Mouse (Mus musculus): ENCODE measurements around the gene Dapk2. TPM values are rescaled to one million over a fixed set of nuclear protein-coding genes. Genes with fewer than 3 reads are reported as not detected.

Gene Dapk2
- polyA plus RNA-seq, 1 experiment from 2014 or later: 8.1 TPM

GRCm38 (mm10) chr9:66186426-66186825 lies 28.4 kb downstream of the Dapk2 start:
- H3K4me1 ChIP-seq (replicated peaks): peaks cover 23% of the 10 kb centered on the region
- H3K27ac ChIP-seq (ENCODE audit: poor library complexity, severe bottlenecking): no peak overlapping the region
- no peaks in the 10 kb centered on the region for H3K36me3 ChIP-seq
- ATAC-seq (ENCODE audit: insufficient number of reproducible peaks, low FRiP score): no peak
- H3K9ac ChIP-seq: no peak overlapping the region
- H3K4me3 ChIP-seq: no peak overlapping the region
- no peaks in the 10 kb centered on the region for H3K27me3 ChIP-seq (replicated peaks)
- no peaks in the 10 kb centered on the region for H3K9me3 ChIP-seq (replicated peaks)
- H3K4me2 ChIP-seq: no peak overlapping the region
- 48% methylated on average over 6 of the region's 6 CpGs for WGBS

GRCm38 (mm10) chr9:66189026-66189425 lies 31.0 kb downstream of the Dapk2 start:
- H3K4me1 ChIP-seq (replicated peaks): peaks cover 10% of the 10 kb centered on the region; the same call in 1 of the 2 replicates
- H3K36me3 ChIP-seq: no peaks in the 10 kb centered on the region
- no peak overlapping the region for H3K9ac ChIP-seq
- H3K27ac ChIP-seq (ENCODE audit: poor library complexity, severe bottlenecking): no peak overlapping the region
- no peak for ATAC-seq (ENCODE audit: insufficient number of reproducible peaks, low FRiP score)
- no peaks in the 10 kb centered on the region for H3K27me3 ChIP-seq (replicated peaks)
- no peak overlapping the region for H3K4me3 ChIP-seq
- 58% methylated on average over 1 of the region's 1 CpGs for WGBS
- no peak overlapping the region for H3K4me2 ChIP-seq
- no peaks in the 10 kb centered on the region for H3K9me3 ChIP-seq (replicated peaks)

GRCm38 (mm10) chr9:66194003-66194402 lies 36.0 kb downstream of the Dapk2 start:
- Histone ChIP-seq H3K27ac (ENCODE audit: poor library complexity, severe bottlenecking) (no peak overlapping the region), H3K4me2 (no peak overlapping the region), H3K9me3 (replicated peaks) (no peaks in the 10 kb centered on the region), H3K36me3 (no peaks in the 10 kb centered on the region), H3K27me3 (replicated peaks) (no peaks in the 10 kb centered on the region), H3K4me1 (replicated peaks) (peaks cover 11% of the 10 kb centered on the region; the same call in 1 of the 2 replicates), H3K9ac (no peak overlapping the region), H3K4me3 (no peak overlapping the region)
- no peak for ATAC-seq (ENCODE audit: insufficient number of reproducible peaks, low FRiP score)
- 55% methylated on average over 3 of the region's 3 CpGs for WGBS

- Histone ChIP-seq H3K4me1 (replicated peaks) (peaks cover 25% of the 10 kb centered on the region), H3K9me3 (replicated peaks) (no peaks in the 10 kb centered on the region), H3K27ac (ENCODE audit: poor library complexity, severe bottlenecking) (no peak overlapping the region), H3K27me3 (replicated peaks) (0 out of 2 replicates have a peak, but pooled peaks cover 2% of the 10 kb centered on the region), H3K9ac (no peak overlapping the region), H3K4me2 (no peak overlapping the region), H3K36me3 (no peaks in the 10 kb centered on the region), H3K4me3 (no peak overlapping the region)
- 59% methylated on average over 3 of the region's 3 CpGs for WGBS
- no peak for ATAC-seq (ENCODE audit: insufficient number of reproducible peaks, low FRiP score)
Observed at GRCm38 (mm10) chr9:66196561-66196960, 38.5 kb downstream of the Dapk2 start.

GRCm38 (mm10) chr9:66198533-66198932 lies 40.5 kb downstream of the Dapk2 start:
- H3K36me3 ChIP-seq: no peaks in the 10 kb centered on the region
- 0 out of 2 replicates have a peak, but pooled peaks cover 2% of the 10 kb centered on the region for H3K27me3 ChIP-seq (replicated peaks)
- H3K4me1 ChIP-seq (replicated peaks): peaks cover 29% of the 10 kb centered on the region
- H3K27ac ChIP-seq (ENCODE audit: poor library complexity, severe bottlenecking): no peak overlapping the region
- no peak for ATAC-seq (ENCODE audit: insufficient number of reproducible peaks, low FRiP score)
- WGBS: 82% methylated on average over 1 of the region's 1 CpGs
- no peaks in the 10 kb centered on the region for H3K9me3 ChIP-seq (replicated peaks)
- no peak overlapping the region for H3K4me3 ChIP-seq
- no peak overlapping the region for H3K4me2 ChIP-seq
- H3K9ac ChIP-seq: no peak overlapping the region

GRCm38 (mm10) chr9:66199657-66200410 lies 41.8 kb downstream of the Dapk2 start:
- H3K4me3 ChIP-seq: no peak overlapping the region
- no peaks in the 10 kb centered on the region for H3K36me3 ChIP-seq
- no peaks in the 10 kb centered on the region for H3K9me3 ChIP-seq (replicated peaks)
- WGBS: 83% methylated on average over 14 of the region's 14 CpGs
- no peak for ATAC-seq (ENCODE audit: insufficient number of reproducible peaks, low FRiP score)
- no peak overlapping the region for H3K27ac ChIP-seq (ENCODE audit: poor library complexity, severe bottlenecking)
- no peak overlapping the region for H3K9ac ChIP-seq
- no peak overlapping the region for H3K4me2 ChIP-seq
- H3K27me3 ChIP-seq (replicated peaks): 0 out of 2 replicates have a peak, but pooled peaks cover 2% of the 10 kb centered on the region
- peaks cover 22% of the 10 kb centered on the region for H3K4me1 ChIP-seq (replicated peaks)

GRCm38 (mm10) chr9:66200411-66200789 lies 42.4 kb downstream of the Dapk2 start:
- Histone ChIP-seq H3K36me3 (no peaks in the 10 kb centered on the region), H3K4me3 (no peak overlapping the region), H3K9ac (no peak overlapping the region), H3K27me3 (replicated peaks) (0 out of 2 replicates have a peak, but pooled peaks cover 2% of the 10 kb centered on the region), H3K4me2 (no peak overlapping the region), H3K27ac (ENCODE audit: poor library complexity, severe bottlenecking) (no peak overlapping the region), H3K9me3 (replicated peaks) (no peaks in the 10 kb centered on the region), H3K4me1 (replicated peaks) (peaks cover 17% of the 10 kb centered on the region)
- ATAC-seq (ENCODE audit: insufficient number of reproducible peaks, low FRiP score): no peak
- WGBS: 33% methylated on average over 5 of the region's 5 CpGs

- ATAC-seq (ENCODE audit: insufficient number of reproducible peaks, low FRiP score): no peak
- H3K4me1 ChIP-seq (replicated peaks): peaks cover 30% of the 10 kb centered on the region
- H3K4me3 ChIP-seq: no peak overlapping the region
- H3K4me2 ChIP-seq: no peak overlapping the region
- H3K9me3 ChIP-seq (replicated peaks): no peaks in the 10 kb centered on the region
- H3K27ac ChIP-seq (ENCODE audit: poor library complexity, severe bottlenecking): no peak overlapping the region
- H3K27me3 ChIP-seq (replicated peaks): 0 out of 2 replicates have a peak, but pooled peaks cover 2% of the 10 kb centered on the region
- no peaks in the 10 kb centered on the region for H3K36me3 ChIP-seq
- no peak overlapping the region for H3K9ac ChIP-seq
- WGBS: 43% methylated on average over 6 of the region's 6 CpGs
Observed at GRCm38 (mm10) chr9:66201665-66202064, 43.6 kb downstream of the Dapk2 start.

GRCm38 (mm10) chr9:66202463-66202862 lies 44.4 kb downstream of the Dapk2 start:
- Histone ChIP-seq H3K9me3 (replicated peaks) (no peaks in the 10 kb centered on the region), H3K27me3 (replicated peaks) (0 out of 2 replicates have a peak, but pooled peaks cover 2% of the 10 kb centered on the region), H3K4me1 (replicated peaks) (peaks cover 38% of the 10 kb centered on the region), H3K4me3 (no peak overlapping the region), H3K36me3 (no peaks in the 10 kb centered on the region), H3K4me2 (no peak overlapping the region), H3K9ac (no peak overlapping the region), H3K27ac (ENCODE audit: poor library complexity, severe bottlenecking) (no peak overlapping the region)
- ATAC-seq (ENCODE audit: insufficient number of reproducible peaks, low FRiP score): no peak
- WGBS: 73% methylated on average over 7 of the region's 7 CpGs

GRCm38 (mm10) chr9:66205702-66206101 lies 47.7 kb downstream of the Dapk2 start:
- Histone ChIP-seq H3K9ac (no peak overlapping the region), H3K27ac (ENCODE audit: poor library complexity, severe bottlenecking) (no peak overlapping the region; the same call in 1 of the 2 replicates), H3K4me3 (no peak overlapping the region), H3K9me3 (replicated peaks) (no peaks in the 10 kb centered on the region), H3K36me3 (no peaks in the 10 kb centered on the region), H3K27me3 (replicated peaks) (no peaks in the 10 kb centered on the region), H3K4me2 (no peak overlapping the region), H3K4me1 (replicated peaks) (peaks cover 30% of the 10 kb centered on the region)
- 79% methylated on average over 9 of the region's 9 CpGs for WGBS
- ATAC-seq (ENCODE audit: insufficient number of reproducible peaks, low FRiP score): no peak

- H3K9me3 ChIP-seq (replicated peaks): no peaks in the 10 kb centered on the region
- peak; percentile 81 for ATAC-seq (ENCODE audit: insufficient number of reproducible peaks, low FRiP score)
- H3K36me3 ChIP-seq: no peaks in the 10 kb centered on the region
- peaks cover 39% of the 10 kb centered on the region for H3K4me1 ChIP-seq (replicated peaks)
- H3K9ac ChIP-seq: no peak overlapping the region
- 18% methylated on average over 5 of the region's 5 CpGs for WGBS
- H3K27ac ChIP-seq (ENCODE audit: poor library complexity, severe bottlenecking): peak overlapping the region; percentile 56
- no peak overlapping the region for H3K4me3 ChIP-seq
- H3K27me3 ChIP-seq (replicated peaks): no peaks in the 10 kb centered on the region
- H3K4me2 ChIP-seq: no peak overlapping the region; the same call in 1 of the 2 replicates
Observed at GRCm38 (mm10) chr9:66206825-66207224, 48.8 kb downstream of the Dapk2 start.
